Mouse (Mus musculus): ENCODE results near the gene Rapgef4. TPM values are rescaled to one million over a fixed set of nuclear protein-coding genes. Genes with fewer than 3 reads are reported as not detected.

Rapgef4 gene
- total and polyA plus RNA-seq, 3 experiments: 15.3 to 38.9 (median 25.4) TPM

DNA sequence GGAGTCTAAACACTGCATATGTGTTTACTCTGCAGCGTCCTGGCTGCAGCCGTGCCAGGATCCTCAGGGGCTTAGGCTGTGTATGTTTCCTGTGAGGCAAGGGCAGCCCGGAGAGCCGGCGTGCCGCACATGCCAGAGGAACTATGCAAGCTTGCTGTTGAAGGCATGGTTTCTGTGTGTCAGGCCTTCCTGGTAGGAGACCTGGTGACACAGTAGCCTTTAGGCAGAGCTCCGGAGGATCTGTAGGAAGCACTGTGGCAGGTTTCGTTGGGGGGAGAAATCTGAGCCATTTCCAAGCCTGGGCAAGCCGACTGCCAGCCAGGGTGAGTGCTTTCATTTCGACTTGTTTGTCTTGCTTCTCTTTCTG lies 316.7 kb downstream of the Rapgef4 start:
- Histone ChIP-seq H3K9ac (ENCODE audit: low read depth, low read length) (peak overlapping the region; percentile 72), H3K27me3 (ENCODE audit: control insufficient read depth, insufficient read depth, low read length) (no peaks in the 10 kb centered on the region), H3K36me3 (ENCODE audit: control insufficient read depth, insufficient read depth, low read length) (peaks cover 19% of the 10 kb centered on the region), H3K79me2 (replicated peaks; ENCODE audit: control insufficient read depth, insufficient read depth, low read length) (no peaks in the 10 kb centered on the region; the same call in 1 of the 2 replicates), H3K4me3 (peak overlapping the region; percentile 47), H3K4me1 (ENCODE audit: control insufficient read depth, insufficient read depth, low read length) (peaks cover 3% of the 10 kb centered on the region; the same call in 1 of the 2 replicates), H3K27ac (peak overlapping the region; percentile 94)
- WGBS: 14% methylated on average over 10 of the region's 10 CpGs
- peak; percentile 72 to 78 for DNase-seq
- intact Hi-C loops (cut with DNase I): loop anchor here (1.0 to 5.0 kb wide), 2 partner anchors 35 to 93 kb away; no protein-coding TSS in a partner anchor
- TF ChIP-seq CTCF (IDR thresholded peaks at IDR 0.05): no peak
- no peak for TF ChIP-seq EP300 (IDR thresholded peaks at IDR 0.05; ENCODE audit: insufficient read depth, low read depth, low read length)
- TF ChIP-seq POLR2A (IDR thresholded peaks at IDR 0.05; ENCODE audit: insufficient read depth, low read depth, low read length): no peak

DNA sequence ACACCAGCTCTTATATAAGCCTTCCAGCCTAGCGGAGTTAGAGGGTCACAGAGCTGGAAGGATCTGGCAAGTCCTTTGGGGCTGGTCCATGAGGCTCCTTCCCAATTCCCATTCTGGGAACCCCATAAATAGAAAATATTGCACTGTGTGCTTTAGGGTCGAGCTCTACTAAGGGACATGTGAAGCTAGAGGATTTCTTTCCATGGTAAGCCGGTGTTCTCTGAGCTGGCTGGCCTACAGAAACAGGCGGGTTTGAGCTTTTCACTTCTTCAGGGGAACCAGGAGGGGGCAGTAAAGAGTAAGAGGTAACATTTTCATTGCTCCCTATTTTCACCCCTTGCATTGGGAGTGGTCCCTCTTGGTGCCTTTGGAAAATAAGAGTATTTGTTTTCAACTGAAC lies 317.4 kb downstream of the Rapgef4 start:
- Histone ChIP-seq H3K27ac (peak overlapping the region; percentile 94), H3K9ac (ENCODE audit: low read depth, low read length) (peak overlapping the region; percentile 72), H3K79me2 (replicated peaks; ENCODE audit: control insufficient read depth, insufficient read depth, low read length) (no peaks in the 10 kb centered on the region; the same call in 1 of the 2 replicates), H3K4me3 (peak overlapping the region; percentile 47), H3K36me3 (ENCODE audit: control insufficient read depth, insufficient read depth, low read length) (peaks cover 19% of the 10 kb centered on the region), H3K4me1 (ENCODE audit: control insufficient read depth, insufficient read depth, low read length) (peaks cover 3% of the 10 kb centered on the region; the same call in 1 of the 2 replicates), H3K27me3 (ENCODE audit: control insufficient read depth, insufficient read depth, low read length) (no peaks in the 10 kb centered on the region)
- WGBS: 23% methylated on average over 4 of the region's 4 CpGs
- TF ChIP-seq CTCF (IDR thresholded peaks at IDR 0.05): peak; percentile 98
- TF ChIP-seq POLR2A (IDR thresholded peaks at IDR 0.05; ENCODE audit: insufficient read depth, low read depth, low read length): peak; percentile 53
- TF ChIP-seq EP300 (IDR thresholded peaks at IDR 0.05; ENCODE audit: insufficient read depth, low read depth, low read length): no peak
- DNase-seq: peak; percentile 61 to 71
- intact Hi-C loops (cut with DNase I): loop anchor here (1.0 to 5.0 kb wide), 2 partner anchors 34 to 92 kb away; no protein-coding TSS in a partner anchor

GRCm38 (mm10) chr2:72301194-72301916 lies 320.3 kb downstream of the Rapgef4 start:
- peaks cover 7% of the 10 kb centered on the region for H3K4me1 ChIP-seq (ENCODE audit: control insufficient read depth, insufficient read depth, low read length)
- H3K27me3 ChIP-seq (ENCODE audit: control insufficient read depth, insufficient read depth, low read length): no peaks in the 10 kb centered on the region
- no peaks in the 10 kb centered on the region; the same call in none of the 2 replicates for H3K79me2 ChIP-seq (replicated peaks; ENCODE audit: control insufficient read depth, insufficient read depth, low read length)
- H3K9ac ChIP-seq (ENCODE audit: low read depth, low read length): no peak overlapping the region
- 72% methylated on average over 9 of the region's 9 CpGs for WGBS
- no peak overlapping the region for H3K4me3 ChIP-seq
- H3K27ac ChIP-seq: no peak overlapping the region; the same call in 1 of the 2 replicates
- intact Hi-C loops (cut with DNase I): no loop called here
- DNase-seq: no peak
- peaks cover 19% of the 10 kb centered on the region for H3K36me3 ChIP-seq (ENCODE audit: control insufficient read depth, insufficient read depth, low read length)
- no peak for TF ChIP-seq POLR2A (IDR thresholded peaks at IDR 0.05; ENCODE audit: insufficient read depth, low read depth, low read length)
- no peak for TF ChIP-seq EP300 (IDR thresholded peaks at IDR 0.05; ENCODE audit: insufficient read depth, low read depth, low read length)
- no peak for TF ChIP-seq CTCF (IDR thresholded peaks at IDR 0.05)

DNA sequence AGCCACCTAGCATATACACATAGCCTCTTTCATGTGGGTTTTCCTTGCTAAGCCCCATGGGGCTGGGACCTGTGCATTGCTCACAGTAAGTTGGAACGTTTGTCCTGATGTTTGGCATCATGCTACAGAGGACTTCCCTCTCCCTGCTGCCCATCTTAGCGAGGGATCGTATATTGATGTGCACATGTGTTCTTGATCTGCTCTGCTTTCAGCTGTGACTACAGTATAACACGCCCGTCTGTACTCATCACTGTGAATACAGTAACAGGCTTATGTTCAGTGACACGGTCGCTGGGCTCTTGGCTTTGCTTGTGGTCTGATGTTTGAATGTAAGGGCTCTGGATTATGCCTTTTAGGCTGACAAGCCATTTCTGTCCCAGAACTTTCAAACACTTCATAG lies 324.7 kb downstream of the Rapgef4 start:
- 86% methylated on average over 7 of the region's 7 CpGs for WGBS
- no peak overlapping the region for H3K4me3 ChIP-seq
- no peaks in the 10 kb centered on the region; the same call in none of the 2 replicates for H3K79me2 ChIP-seq (replicated peaks; ENCODE audit: control insufficient read depth, insufficient read depth, low read length)
- H3K4me1 ChIP-seq (ENCODE audit: control insufficient read depth, insufficient read depth, low read length): peaks cover 18% of the 10 kb centered on the region
- no peak for DNase-seq
- TF ChIP-seq EP300 (IDR thresholded peaks at IDR 0.05; ENCODE audit: insufficient read depth, low read depth, low read length): no peak
- TF ChIP-seq POLR2A (IDR thresholded peaks at IDR 0.05; ENCODE audit: insufficient read depth, low read depth, low read length): no peak
- no peak for TF ChIP-seq CTCF (IDR thresholded peaks at IDR 0.05)
- peaks cover 2% of the 10 kb centered on the region for H3K36me3 ChIP-seq (ENCODE audit: control insufficient read depth, insufficient read depth, low read length)
- H3K27me3 ChIP-seq (ENCODE audit: control insufficient read depth, insufficient read depth, low read length): no peaks in the 10 kb centered on the region
- no peak overlapping the region for H3K9ac ChIP-seq (ENCODE audit: low read depth, low read length)
- intact Hi-C loops (cut with DNase I): no loop called here
- no peak overlapping the region for H3K27ac ChIP-seq

Other genes with a start within 250 kb of the Rapgef4 start
- gene Itga6, start 235.6 kb upstream of the Rapgef4 start, total RNA-seq (2021): 10 to 100 TPM; 45.3 to 65.8 TPM
- 31.8 and 58.9 TPM in 2 replicates for gene Itga6, start 235.6 kb upstream of the Rapgef4 start, polyA plus RNA-seq (2012; rRNA removed)
- gene Pdk1, start 108.0 kb upstream of the Rapgef4 start, total RNA-seq (2021): 100 to 1,000 TPM; 142 to 170 TPM
- 28.9 and 62.2 TPM in 2 replicates for gene Pdk1, start 108.0 kb upstream of the Rapgef4 start, polyA plus RNA-seq (2012; rRNA removed)

Measured in heart, adult 2 months (tissue).